Mouse (Mus musculus) small intestine, adult 2 months (tissue): ENCODE data around the gene Adgrf5.

Source experiments
- CTCF ChIP-seq: fragments of 200-500 bp; IDR thresholded peaks from 2 replicates; pipeline ENCODE4 v1.5.1; 2012; ENCODE audit warnings: low read depth, mild to moderate bottlenecking, control low read depth, inconsistent platforms, low read length, moderate library complexity, mixed read lengths; ENCODE audit not compliant: insufficient replicate concordance, insufficient read length; ENCODE audit errors: extremely low read depth
- POLR2A ChIP-seq: fragments of 200-500 bp; IDR thresholded peaks from 2 replicates; pipeline ENCODE4 v1.6.1; 2012; ENCODE audit warnings: low read depth, mild to moderate bottlenecking, control low read depth, inconsistent platforms, low read length, moderate library complexity

GRCm38 (mm10) chr17:43451216-43451615 is 91.0 kb downstream of the Adgrf5 start:
- TF ChIP-seq POLR2A: no peak
- TF ChIP-seq CTCF: no peak
